Comparison of ENCODE assay signal across 8 mouse cellular contexts in genomic region chr15:84754987-84755386, GRCm38 (mm10). TPM values are rescaled to one million over a fixed set of nuclear protein-coding genes. Genes with fewer than 3 reads are reported as not detected.
DNase-seq lines count a peak whose midpoint lies in the region; ATAC-seq and TF ChIP-seq lines count a peak whose summit lies in the region.

No protein-coding gene starts in this region.

- peak; percentile 89 for TF ChIP-seq CTCF in cortical plate, adult 2 months (IDR thresholded peaks at IDR 0.05; ENCODE audit: extremely low read depth, insufficient read depth, low read length)
- peak; percentile 97 for TF ChIP-seq CTCF in intestine, postnatal 0 days (IDR thresholded peaks at IDR 0.05; ENCODE audit: low read depth)

- DNase-seq in neural tube, embryonic 10.5 days (ENCODE audit: extremely low spot score, low spot score) = peak; percentile 86
- peak; percentile 68 for DNase-seq in gastrocnemius, postnatal 14 days
- DNase-seq in limb, embryonic 11.5 days (ENCODE audit: low spot score) = peak; percentile 88
- DNase-seq in spleen, postnatal 10 days (ENCODE audit: low spot score in 2 of 2) = peak; percentile 46 to 65

- no peak overlapping the region for H3K4me3 ChIP-seq in neural tube, embryonic 15.5 days (replicated peaks)
- H3K4me3 ChIP-seq in cortical plate, adult 2 months (ENCODE audit: insufficient read depth, low read length) = no peak overlapping the region
- no peak overlapping the region for H3K4me3 ChIP-seq in intestine, postnatal 0 days (ENCODE audit: low read depth, low read length)
- no peak overlapping the region for H3K4me3 ChIP-seq in limb, embryonic 11.5 days (ENCODE audit: low read depth, low read length)
- no peak overlapping the region for H3K4me3 ChIP-seq in midbrain, embryonic 16.5 days (ENCODE audit: low read depth, low read length)

- no peak overlapping the region for H3K9ac ChIP-seq in neural tube, embryonic 15.5 days (replicated peaks)
- H3K9ac ChIP-seq in intestine, postnatal 0 days (ENCODE audit: low read depth, low read length) = no peak overlapping the region
- H3K9ac ChIP-seq in limb, embryonic 11.5 days (ENCODE audit: low read length) = no peak overlapping the region
- H3K9ac ChIP-seq in midbrain, embryonic 16.5 days (ENCODE audit: low read depth, low read length) = no peak overlapping the region

- intact Hi-C loops in gastrocnemius, postnatal 14 days (cut with DNase I; ENCODE audit: low total_unique reads) = no loop called here

- no peaks in the 10 kb centered on the region for H3K9me3 ChIP-seq in neural tube, embryonic 15.5 days (replicated peaks)
- H3K9me3 ChIP-seq in intestine, postnatal 0 days (ENCODE audit: control insufficient read depth) = no peaks in the 10 kb centered on the region
- no peaks in the 10 kb centered on the region for H3K9me3 ChIP-seq in limb, embryonic 11.5 days (ENCODE audit: control insufficient read depth, low read length)
- no peaks in the 10 kb centered on the region for H3K9me3 ChIP-seq in midbrain, embryonic 16.5 days (replicated peaks; ENCODE audit: control insufficient read depth, low read length, poor library complexity, severe bottlenecking)

- WGBS in neural tube, embryonic 15.5 days = 16% methylated on average over 3 of the region's 3 CpGs
- 22% methylated on average over 3 of the region's 3 CpGs for WGBS in intestine, postnatal 0 days
- 16% methylated on average over 3 of the region's 3 CpGs for WGBS in limb, embryonic 11.5 days
- WGBS in midbrain, embryonic 16.5 days = 9% methylated on average over 3 of the region's 3 CpGs

- H3K27ac ChIP-seq in neural tube, embryonic 15.5 days (replicated peaks) = no peak overlapping the region
- no peak overlapping the region for H3K27ac ChIP-seq in cortical plate, adult 2 months (ENCODE audit: insufficient read depth, low read length)
- no peak overlapping the region for H3K27ac ChIP-seq in intestine, postnatal 0 days (ENCODE audit: low read depth, low read length)
- H3K27ac ChIP-seq in limb, embryonic 11.5 days (replicated peaks; ENCODE audit: low read depth, low read length) = no peak overlapping the region
- no peak overlapping the region for H3K27ac ChIP-seq in midbrain, embryonic 16.5 days (ENCODE audit: low read length)

- peaks cover 28% of the 10 kb centered on the region for H3K4me1 ChIP-seq in neural tube, embryonic 15.5 days
- no peaks in the 10 kb centered on the region for H3K4me1 ChIP-seq in cortical plate, adult 2 months (ENCODE audit: control insufficient read depth, insufficient read depth, low read length)
- H3K4me1 ChIP-seq in intestine, postnatal 0 days (replicated peaks; ENCODE audit: control insufficient read depth, insufficient read depth, low read length) = no peaks in the 10 kb centered on the region
- no peaks in the 10 kb centered on the region for H3K4me1 ChIP-seq in limb, embryonic 11.5 days (ENCODE audit: control insufficient read depth, insufficient read depth, low read length)
- H3K4me1 ChIP-seq in midbrain, embryonic 16.5 days (ENCODE audit: control insufficient read depth, insufficient read depth, low read length) = peaks cover 15% of the 10 kb centered on the region

- H3K36me3 ChIP-seq in neural tube, embryonic 15.5 days = no peaks in the 10 kb centered on the region
- no peaks in the 10 kb centered on the region for H3K36me3 ChIP-seq in intestine, postnatal 0 days (ENCODE audit: control insufficient read depth, insufficient read depth)
- H3K36me3 ChIP-seq in limb, embryonic 11.5 days (ENCODE audit: control insufficient read depth, insufficient read depth, low read length) = no peaks in the 10 kb centered on the region
- H3K36me3 ChIP-seq in midbrain, embryonic 16.5 days (ENCODE audit: control insufficient read depth, insufficient read depth, low read length) = no peaks in the 10 kb centered on the region

- H3K4me2 ChIP-seq in neural tube, embryonic 15.5 days = no peak overlapping the region
- H3K4me2 ChIP-seq in intestine, postnatal 0 days (replicated peaks; ENCODE audit: low read depth) = no peak overlapping the region
- no peak overlapping the region for H3K4me2 ChIP-seq in limb, embryonic 11.5 days (ENCODE audit: low read depth, severe bottlenecking)
- no peak overlapping the region for H3K4me2 ChIP-seq in midbrain, embryonic 16.5 days (ENCODE audit: low read length)

- no peak for ATAC-seq in neural tube, embryonic 15.5 days (ENCODE audit: low FRiP score)
- peak; percentile 52; the same call in 1 of the 2 replicates for ATAC-seq in intestine, postnatal 0 days
- ATAC-seq in limb, embryonic 11.5 days (ENCODE audit: insufficient number of reproducible peaks, low FRiP score, low TSS enrichment, low read depth) = no peak
- ATAC-seq in midbrain, embryonic 16.5 days = 0 out of 2 replicates have a peak, but pooled peaks have one; percentile 51

- no peak for TF ChIP-seq POLR2A in cortical plate, adult 2 months (IDR thresholded peaks at IDR 0.05; ENCODE audit: extremely low read depth, insufficient read depth, low read length)

- no peaks in the 10 kb centered on the region for H3K27me3 ChIP-seq in neural tube, embryonic 15.5 days (replicated peaks)
- no peaks in the 10 kb centered on the region for H3K27me3 ChIP-seq in intestine, postnatal 0 days (replicated peaks; ENCODE audit: control insufficient read depth, insufficient read depth, low read length)
- H3K27me3 ChIP-seq in limb, embryonic 11.5 days (ENCODE audit: control insufficient read depth, insufficient read depth, low read length) = 0 out of 2 replicates have a peak, but pooled peaks cover 4% of the 10 kb centered on the region
- H3K27me3 ChIP-seq in midbrain, embryonic 16.5 days (ENCODE audit: control insufficient read depth, insufficient read depth, low read depth, low read length) = no peaks in the 10 kb centered on the region

RNA-seq across cellular contexts. Expression of gene Arhgap8, which starts 35.1 kb away (rescaled TPM):
- 2.0 and 10.0 TPM in 2 replicates for polyA plus RNA-seq in neural tube, embryonic 15.5 days (2015; fragmentation: Nextera tagmentation; extraction: Ambion mirVana)
- polyA plus RNA-seq in cortical plate, adult 2 months (2012; rRNA removed) = 0.06 and 0.23 TPM in 2 replicates
- under 1 TPM in 1 of 2 experiments, not detected in 1; 0.29 TPM for total RNA-seq in gastrocnemius, postnatal 14 days (2021)
- polyA plus RNA-seq in intestine, postnatal 0 days (2015; fragmentation: Nextera tagmentation; extraction: Ambion mirVana) = 10.6 and 11.2 TPM in 2 replicates
- polyA plus RNA-seq in limb, embryonic 11.5 days (2014; fragmentation: Nextera tagmentation; extraction: Ambion mirVana) = 3.1 and 5.2 TPM in 2 replicates
- polyA plus RNA-seq in midbrain, embryonic 16.5 days (2015; fragmentation: Nextera tagmentation; extraction: Ambion mirVana) = 0.35 and 0.39 TPM in 2 replicates

Comparison
In these comparisons a context has a peak if more than half of its experiments do, and no peak if none do; other contexts are left out.
1. ATAC-seq: peak in intestine, postnatal 0 days (single experiment) and midbrain, embryonic 16.5 days (single experiment); none in neural tube, embryonic 15.5 days (single experiment) and limb, embryonic 11.5 days (single experiment).
2. Peak in every context shown above with its lines, with median percentiles within 50 percentile points of each other: DNase-seq.